Mouse (Mus musculus) MEL (cell line): Measurements from ENCODE around the gene Fbxl19. TPM values are rescaled to one million over a fixed set of nuclear protein-coding genes. Genes with fewer than 3 reads are reported as not detected.

Experiments
- DNase-seq: peaks from one replicate; pipeline ENCODE4 v3.0.0; 2011; ENCODE audit warnings: low read depth, low spot score
- H3K27ac ChIP-seq: 2 replicates; pipeline ENCODE4 v1.5.1; 2012; ENCODE audit warnings: low read depth, mild to moderate bottlenecking, control low read depth, low read length, moderate library complexity; ENCODE audit not compliant: control insufficient read depth
- H3K27me3 ChIP-seq, 2 experiments: fragments of 150-350 bp in 1 of 2; sonication (generic) in 1 of 2; 2 replicates each; pipeline ENCODE4 v1.6.1; 2012; ENCODE audit warnings: low read length in 2 of 2, mild to moderate bottlenecking in 2 of 2, improper control_type of control experiment in 1 of 2, moderate library complexity in 1 of 2; ENCODE audit not compliant: insufficient read depth in 2 of 2, control insufficient read depth in 1 of 2
- H3K36me3 ChIP-seq, 2 experiments: 2 replicates each; pipeline ENCODE4 v1.6.1; 2012 to 2014; ENCODE audit warnings: low read length in 2 of 2, improper control_type of control experiment in 1 of 2, inconsistent platforms in 1 of 2, mild to moderate bottlenecking in 1 of 2; ENCODE audit not compliant: insufficient read depth in 2 of 2, control insufficient read depth in 1 of 2
- H3K4me1 ChIP-seq, 2 experiments: fragments of 150-350 bp in 1 of 2; sonication (generic) in 1 of 2; 2 replicates each; pipeline ENCODE4 v1.6.1; 2012; ENCODE audit warnings: low read length in 2 of 2, improper control_type of control experiment in 1 of 2, mild to moderate bottlenecking in 1 of 2; ENCODE audit not compliant: insufficient read depth in 2 of 2, control insufficient read depth in 1 of 2
- H3K4me3 ChIP-seq, 2 experiments: fragments of 150-350 bp in 1 of 2; sonication (generic) in 1 of 2; 2 replicates each; pipeline ENCODE4 v1.5.1; 2012; ENCODE audit warnings: low read depth in 2 of 2, low read length in 2 of 2, mild to moderate bottlenecking in 2 of 2, moderate library complexity in 2 of 2, control low read depth in 1 of 2, improper control_type of control experiment in 1 of 2; ENCODE audit not compliant: control insufficient read depth in 1 of 2, insufficient read depth in 1 of 2
- H3K79me2 ChIP-seq: 2 replicates; pipeline ENCODE4 v1.6.1; 2012; ENCODE audit warnings: mild to moderate bottlenecking, low read length, moderate library complexity; ENCODE audit not compliant: control insufficient read depth, poor library complexity, insufficient read depth
- H3K9ac ChIP-seq: 2 replicates; pipeline ENCODE4 v1.6.1; 2012; ENCODE audit warnings: low read depth, mild to moderate bottlenecking, control low read depth, low read length, moderate library complexity; ENCODE audit not compliant: control insufficient read depth, poor library complexity, severe bottlenecking
- H3K9me3 ChIP-seq: fragments of 150-350 bp; sonication (generic); replicated peaks from 2 replicates; pipeline ENCODE4 v1.6.1; 2012; ENCODE audit warnings: mild to moderate bottlenecking, low read length, improper control_type of control experiment, moderate library complexity; ENCODE audit not compliant: insufficient read depth
- CHD1 ChIP-seq: IDR thresholded peaks from 2 replicates; pipeline ENCODE4 v1.6.1; 2012; ENCODE audit warnings: low read depth, mild to moderate bottlenecking, inconsistent platforms, low read length, improper control_type of control experiment
- E2F4 ChIP-seq: IDR thresholded peaks from 2 replicates; pipeline ENCODE4 v1.6.1; 2011; ENCODE audit warnings: low read depth, low read length, improper control_type of control experiment, borderline replicate concordance
- EP300 ChIP-seq, 2 experiments: IDR thresholded peaks; 2 replicates each; pipeline ENCODE4 v1.6.1; 2011; ENCODE audit warnings: improper control_type of control experiment in 2 of 2, low read length in 2 of 2, low read depth in 1 of 2, mild to moderate bottlenecking in 1 of 2
- ETS1 ChIP-seq: IDR thresholded peaks from 2 replicates; pipeline ENCODE4 v1.6.1; 2012; ENCODE audit warnings: low read depth, mild to moderate bottlenecking, inconsistent platforms, low read length, improper control_type of control experiment, moderate library complexity
- GABPA ChIP-seq: IDR thresholded peaks from 2 replicates; pipeline ENCODE4 v1.6.1; 2012; ENCODE audit warnings: low read depth, mild to moderate bottlenecking, inconsistent platforms, low read length, improper control_type of control experiment, moderate library complexity
- HCFC1 ChIP-seq: IDR thresholded peaks from 2 replicates; pipeline ENCODE4 v1.6.1; 2012; ENCODE audit warnings: low read depth, mild to moderate bottlenecking, inconsistent platforms, low read length, improper control_type of control experiment, moderate library complexity
- JUND ChIP-seq: IDR thresholded peaks from 2 replicates; pipeline ENCODE4 v1.6.1; 2011; ENCODE audit warnings: low read depth, mild to moderate bottlenecking, improper control_type of control experiment, low read length
- MAFK ChIP-seq: IDR thresholded peaks from 2 replicates; pipeline ENCODE4 v1.6.1; 2011; ENCODE audit warnings: low read depth, mild to moderate bottlenecking, low read length, improper control_type of control experiment, borderline replicate concordance
- MAZ ChIP-seq: IDR thresholded peaks from 2 replicates; pipeline ENCODE4 v1.6.1; 2012; ENCODE audit warnings: low read depth, mild to moderate bottlenecking, inconsistent platforms, low read length, improper control_type of control experiment
- MYB ChIP-seq: IDR thresholded peaks from 2 replicates; pipeline ENCODE4 v1.6.1; 2011; ENCODE audit warnings: mild to moderate bottlenecking, low read depth, low read length, improper control_type of control experiment
- NRF1 ChIP-seq: IDR thresholded peaks from 2 replicates; pipeline ENCODE4 v1.6.1; 2014; ENCODE audit warnings: low read depth, mild to moderate bottlenecking, inconsistent platforms, low read length, improper control_type of control experiment, moderate library complexity; ENCODE audit not compliant: poor library complexity, insufficient read depth, severe bottlenecking
- POLR2AphosphoS2 ChIP-seq: IDR thresholded peaks from 2 replicates; pipeline ENCODE4 v1.6.1; 2011; ENCODE audit warnings: low read length, improper control_type of control experiment
- POLR2AphosphoS5 ChIP-seq: IDR thresholded peaks from 2 replicates; pipeline ENCODE4 v1.6.1; 2012; ENCODE audit warnings: low read depth, borderline replicate concordance, mild to moderate bottlenecking, inconsistent platforms, low read length, moderate library complexity, mixed read lengths
- SIN3A ChIP-seq: IDR thresholded peaks from 2 replicates; pipeline ENCODE4 v1.6.1; 2012; ENCODE audit warnings: low read length, improper control_type of control experiment, inconsistent platforms
- SMC3 ChIP-seq: IDR thresholded peaks from 2 replicates; pipeline ENCODE4 v1.6.1; 2011; ENCODE audit warnings: low read depth, low read length, improper control_type of control experiment
- TBP ChIP-seq: IDR thresholded peaks from 2 replicates; pipeline ENCODE4 v1.8.0; 2011; ENCODE audit warnings: low read depth, low read length, improper control_type of control experiment
- TCF12 ChIP-seq: IDR thresholded peaks from 2 replicates; pipeline ENCODE4 v1.6.1; 2014; ENCODE audit warnings: low read depth, mild to moderate bottlenecking, inconsistent platforms, low read length, improper control_type of control experiment, moderate library complexity
- USF1 ChIP-seq: IDR thresholded peaks from 2 replicates; pipeline ENCODE4 v1.6.1; 2014; ENCODE audit warnings: low read depth, mild to moderate bottlenecking, inconsistent platforms, low read length, improper control_type of control experiment, moderate library complexity
- USF2 ChIP-seq, 2 experiments: IDR thresholded peaks; 2 replicates each; pipeline ENCODE4 v1.6.1; 2011 to 2012; ENCODE audit warnings: improper control_type of control experiment in 2 of 2, low read length in 2 of 2, borderline replicate concordance in 1 of 2, inconsistent platforms in 1 of 2, low read depth in 1 of 2, mild to moderate bottlenecking in 1 of 2; ENCODE audit not compliant: insufficient read depth in 1 of 2
- ZMIZ1 ChIP-seq: IDR thresholded peaks from 2 replicates; pipeline ENCODE4 v1.6.1; 2012; ENCODE audit warnings: low read depth, mild to moderate bottlenecking, inconsistent platforms, low read length, improper control_type of control experiment, moderate library complexity
- ZNF384 ChIP-seq: IDR thresholded peaks from 2 replicates; pipeline ENCODE4 v1.6.1; 2012; ENCODE audit warnings: low read depth, mild to moderate bottlenecking, inconsistent platforms, low read length, improper control_type of control experiment
- polyA plus RNA-seq, 2 experiments: library from polyadenylated mRNA; stranded (reverse) in 1 of 2; unstranded in 1 of 2; fragments of >175 nt in 1 of 2; fragments of >200 nt in 1 of 2; gene quantifications; 2 replicates each; pipeline versions ENCODE4 v1.2.1 to v1.2.4; 2012; ENCODE audit warnings: low replicate concordance in 2 of 2, low read depth in 1 of 2; ENCODE audit not compliant: insufficient read length in 2 of 2, insufficient read depth in 1 of 2, missing spikeins in 1 of 2
- total RNA-seq: library from RNA; depleted of rRNA; stranded (reverse); fragments of 300-350 nt; gene quantifications from 2 replicates; pipeline ENCODE4 v1.2.3, GENCODE M21; 2012

Gene Fbxl19
- total and polyA plus RNA-seq, 3 experiments = 46.7 to 58.3 TPM; not detected in 1

DNA sequence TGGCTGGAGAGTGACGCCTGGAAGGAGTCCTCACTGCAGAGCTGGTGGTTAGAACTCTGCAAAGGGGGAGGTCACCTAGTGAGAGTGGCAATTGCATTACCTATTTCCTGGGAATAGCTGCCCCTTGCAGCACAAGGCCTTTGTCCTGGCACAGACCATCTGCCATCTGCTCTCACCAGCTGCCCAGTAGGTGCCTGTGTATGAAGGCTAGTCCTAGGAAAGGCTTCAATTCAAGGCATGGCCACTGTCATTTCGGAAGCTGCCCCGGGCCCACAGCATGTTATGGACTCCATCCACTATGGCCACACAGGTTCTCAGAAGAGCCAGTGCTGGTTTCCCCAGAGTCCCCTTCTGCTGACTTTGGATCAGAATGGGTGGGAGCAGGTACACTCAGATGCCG, 54.2 kb downstream of the Fbxl19 start:
- Histone ChIP-seq H3K27ac (no peak overlapping the region), H3K27me3 (no peaks in the 10 kb centered on the region), H3K4me1 (no peaks in the 10 kb centered on the region), H3K4me3 (no peak overlapping the region), H3K9me3 (no peaks in the 10 kb centered on the region), H3K9ac (no peak overlapping the region), H3K36me3 (peaks cover 0 to 5% of the 10 kb centered on the region in 2 experiments; a peak in 2 of 4 replicates), H3K79me2 (no peaks in the 10 kb centered on the region)
- no peak for DNase-seq
- TF ChIP-seq POLR2AphosphoS2 (no peak), MAFK (no peak), HCFC1 (no peak), E2F4 (no peak), CHD1 (no peak), ETS1 (no peak), POLR2AphosphoS5 (no peak), SIN3A (no peak), USF1 (no peak)

- Histone ChIP-seq H3K4me3 (no peak overlapping the region), H3K4me1 (peaks cover 0 to 2% of the 10 kb centered on the region in 2 experiments; a peak in 2 of 4 replicates), H3K36me3 (peaks cover 0 to 5% of the 10 kb centered on the region in 2 experiments; a peak in 1 of 4 replicates), H3K9me3 (no peaks in the 10 kb centered on the region), H3K27me3 (no peaks in the 10 kb centered on the region), H3K9ac (no peak overlapping the region), H3K79me2 (no peaks in the 10 kb centered on the region), H3K27ac (no peak overlapping the region)
- DNase-seq = no peak
- TF ChIP-seq USF2 (IDR thresholded peaks at IDR 0.05; ENCODE audit: borderline replicate concordance in 1 of 2, insufficient read depth in 1 of 2, low read depth in 1 of 2, low read length in 2 of 2) (no peak), TCF12 (no peak), MYB (no peak), EP300 (IDR thresholded peaks at IDR 0.05; ENCODE audit: low read depth in 1 of 2, low read length in 2 of 2) (no peak), GABPA (no peak), NRF1 (no peak), TBP (no peak), MAZ (no peak), ZNF384 (no peak), POLR2AphosphoS5 (no peak), ZMIZ1 (no peak), SMC3 (no peak), E2F4 (no peak), JUND (no peak)
These were observed 54.9 kb downstream of the Fbxl19 start for GRCm38 (mm10) chr7:127799211-127799610.
